Comparison of ENCODE assay signal across 24 mouse cellular contexts in genomic region chr8:117027601-117028000, GRCm38 (mm10). TPM values are rescaled to one million over a fixed set of nuclear protein-coding genes. Genes with fewer than 3 reads are reported as not detected.
DNase-seq lines count a peak whose midpoint lies in the region; ATAC-seq lines count a peak whose summit lies in the region.
"Had no signal": no experiment of that assay in that cellular context is flagged by ENCODE, and none has a peak within 500 bp of the region (broad histone marks: within the 10 kb centered on the region; RNA-seq: fewer than 3 reads in every experiment).

No protein-coding gene starts in this region.

- H3K4me3 ChIP-seq in midbrain, embryonic 11.5 days (ENCODE audit: low read depth, low read length), result no peak overlapping the region
- H3K4me3 ChIP-seq in midbrain, embryonic 14.5 days (replicated peaks; ENCODE audit: low read depth, low read length), result no peak overlapping the region
- H3K4me3 ChIP-seq: embryonic facial prominence, embryonic 10.5 days; embryonic facial prominence, embryonic 12.5 days; forebrain, embryonic 13.5 days; forebrain, embryonic 15.5 days had no signal

- no peaks in the 10 kb centered on the region for H3K36me3 ChIP-seq in midbrain, embryonic 11.5 days (ENCODE audit: control insufficient read depth, insufficient read depth, low read length)
- H3K36me3 ChIP-seq in midbrain, embryonic 14.5 days (ENCODE audit: control insufficient read depth, insufficient read depth, low read length), result no peaks in the 10 kb centered on the region
- H3K36me3 ChIP-seq: embryonic facial prominence, embryonic 10.5 days; embryonic facial prominence, embryonic 12.5 days; forebrain, embryonic 15.5 days; G1E had no signal

- no peaks in the 10 kb centered on the region for H3K9me3 ChIP-seq in midbrain, embryonic 11.5 days (ENCODE audit: control insufficient read depth, low read length)
- no peaks in the 10 kb centered on the region for H3K9me3 ChIP-seq in midbrain, embryonic 14.5 days (ENCODE audit: control insufficient read depth, low read length)
- H3K9me3 ChIP-seq: embryonic facial prominence, embryonic 10.5 days; embryonic facial prominence, embryonic 12.5 days; forebrain, embryonic 13.5 days; forebrain, embryonic 15.5 days had no signal

- H3K27me3 ChIP-seq in midbrain, embryonic 11.5 days (ENCODE audit: control insufficient read depth, insufficient read depth, low read length), result no peaks in the 10 kb centered on the region
- H3K27me3 ChIP-seq in midbrain, embryonic 14.5 days (ENCODE audit: control insufficient read depth, insufficient read depth, low read length), result no peaks in the 10 kb centered on the region
- H3K27me3 ChIP-seq: embryonic facial prominence, embryonic 12.5 days; forebrain, embryonic 13.5 days; forebrain, embryonic 15.5 days had no signal

- no peaks in the 10 kb centered on the region for H3K4me1 ChIP-seq in midbrain, embryonic 11.5 days (ENCODE audit: control insufficient read depth, insufficient read depth, low read length)
- H3K4me1 ChIP-seq in midbrain, embryonic 14.5 days (ENCODE audit: control insufficient read depth, insufficient read depth, low read length), result no peaks in the 10 kb centered on the region
- H3K4me1 ChIP-seq: embryonic facial prominence, embryonic 12.5 days; forebrain, embryonic 13.5 days; forebrain, embryonic 15.5 days had no signal

- H3K4me2 ChIP-seq in midbrain, embryonic 11.5 days, result no peak overlapping the region
- H3K4me2 ChIP-seq in midbrain, embryonic 14.5 days (ENCODE audit: low read length), result no peak overlapping the region
- H3K4me2 ChIP-seq: embryonic facial prominence, embryonic 12.5 days; forebrain, embryonic 13.5 days; forebrain, embryonic 15.5 days had no signal

- DNase-seq in adrenal gland, adult (ENCODE audit: inconsistent age in 2 of 2, low spot score in 1 of 2), result peak; percentile 49 to 79
- DNase-seq in adrenal gland, adult 18-20 months (ENCODE audit: low spot score in 2 of 2), result no peak
- peak; percentile 27 for DNase-seq in adrenal gland, adult 8-10 months
- DNase-seq in adrenal gland, postnatal 4 days (ENCODE audit: low spot score in 2 of 2), result no peak
- peak; percentile 56 for DNase-seq in midbrain, embryonic 11.5 days (ENCODE audit: low spot score, missing footprints)
- no peak for DNase-seq in midbrain, embryonic 14.5 days
- peak; percentile 34 to 40 for DNase-seq in adrenal gland, postnatal 36 days
- DNase-seq: B cell, adult 2 months; cerebellum, adult 11 months; cerebellum, adult 2 months; cerebellum, adult 9-10 months; cerebellum, postnatal 10 days; cerebellum, postnatal 25 days; forebrain, postnatal 0 days had no signal

- H3K27ac ChIP-seq in midbrain, embryonic 11.5 days (ENCODE audit: low read depth, low read length), result no peak overlapping the region
- no peak overlapping the region for H3K27ac ChIP-seq in midbrain, embryonic 14.5 days (replicated peaks; ENCODE audit: low read depth, low read length)
- H3K27ac ChIP-seq: embryonic facial prominence, embryonic 10.5 days; embryonic facial prominence, embryonic 12.5 days; forebrain, embryonic 13.5 days; forebrain, embryonic 15.5 days had no signal

- 84% methylated on average over 5 of the region's 5 CpGs for WGBS in midbrain, embryonic 11.5 days
- 89% methylated on average over 5 of the region's 5 CpGs for WGBS in midbrain, embryonic 14.5 days

- no peak for ATAC-seq in midbrain, embryonic 11.5 days (ENCODE audit: low FRiP score)
- no peak for ATAC-seq in midbrain, embryonic 14.5 days (ENCODE audit: low FRiP score, low TSS enrichment)
- ATAC-seq: activated CD4-positive, CD25-positive, alpha-beta regulatory T cell, adult 4 months; CD4-positive, CD25-positive, alpha-beta regulatory T cell, adult 4 months; forebrain, embryonic 13.5 days; forebrain, embryonic 15.5 days; forebrain, postnatal 0 days; Patski had no signal

- no peak overlapping the region for H3K9ac ChIP-seq in midbrain, embryonic 11.5 days (ENCODE audit: low read length)
- no peak overlapping the region for H3K9ac ChIP-seq in midbrain, embryonic 14.5 days (replicated peaks; ENCODE audit: low read length)
- H3K9ac ChIP-seq: embryonic facial prominence, embryonic 12.5 days; forebrain, embryonic 13.5 days; forebrain, embryonic 15.5 days; forebrain, postnatal 0 days had no signal

RNA-seq across cellular contexts. Expression of gene Gcsh, which starts 34.3 kb away (rescaled TPM):
- 100 to 1,000 TPM; 140 to 168 TPM for total RNA-seq in adrenal gland, adult 18-20 months (2021)
- 100 to 1,000 TPM; 142 to 228 (median 186) TPM for total RNA-seq in adrenal gland, adult 8-10 months (2022)
- total RNA-seq in adrenal gland, postnatal 4 days (2021), result 10 to 100 TPM; 93.6 to 96.6 TPM
- 146 and 158 TPM in 2 replicates for polyA plus RNA-seq in midbrain, embryonic 11.5 days (2014; fragmentation: Nextera tagmentation; extraction: Ambion mirVana)
- polyA plus RNA-seq in midbrain, embryonic 14.5 days (2014; fragmentation: Nextera tagmentation; extraction: Ambion mirVana), result 82.2 and 87.5 TPM in 2 replicates
- total RNA-seq in adrenal gland, postnatal 36 days (2021), result 100 to 1,000 TPM; 125 to 176 TPM

RNA-seq across cellular contexts. Expression of gene 1700030J22Rik, which starts 48.8 kb away (rescaled TPM):
- 1 to 10 TPM; 1.4 to 1.5 TPM for total RNA-seq in adrenal gland, adult 18-20 months (2021)
- total RNA-seq in adrenal gland, adult 8-10 months (2022), result 1 to 10 TPM; 1.8 to 2.4 (median 2.1) TPM
- total RNA-seq in adrenal gland, postnatal 4 days (2021), result 1 to 10 TPM in 1 of 2 experiments, under 1 TPM in 1; 0.96 to 1.5 TPM
- 2.7 and 3.8 TPM in 2 replicates for polyA plus RNA-seq in midbrain, embryonic 11.5 days (2014; fragmentation: Nextera tagmentation; extraction: Ambion mirVana)
- 5.6 and 6.3 TPM in 2 replicates for polyA plus RNA-seq in midbrain, embryonic 14.5 days (2014; fragmentation: Nextera tagmentation; extraction: Ambion mirVana)
- 1 to 10 TPM; 1.2 to 2.7 TPM for total RNA-seq in adrenal gland, postnatal 36 days (2021)
- polyA plus RNA-seq: activated CD4-positive, CD25-positive, alpha-beta regulatory T cell, adult 4 months; CD4-positive, CD25-positive, alpha-beta regulatory T cell, adult 4 months had no signal

RNA-seq across cellular contexts. Expression of gene Pkd1l2, which starts 54.6 kb away (rescaled TPM):
- total RNA-seq in adrenal gland, adult 18-20 months (2021), result 1 to 10 TPM; 1.0 to 2.9 TPM
- 1 to 10 TPM; 2.2 to 4.7 (median 3.2) TPM for total RNA-seq in adrenal gland, adult 8-10 months (2022)
- total RNA-seq in adrenal gland, postnatal 4 days (2021), result 1 to 10 TPM; 1.5 to 3.1 TPM
- polyA plus RNA-seq in midbrain, embryonic 11.5 days (2014; fragmentation: Nextera tagmentation; extraction: Ambion mirVana), result not detected in 2 replicates
- polyA plus RNA-seq in midbrain, embryonic 14.5 days (2014; fragmentation: Nextera tagmentation; extraction: Ambion mirVana), result 0.12 TPM in 1 of 2 replicates, not detected in the other
- 1 to 10 TPM; 1.3 to 3.7 TPM for total RNA-seq in adrenal gland, postnatal 36 days (2021)
- total RNA-seq: CH12.LX; forebrain, postnatal 0 days had no signal
- polyA plus RNA-seq: CD4-positive, CD25-positive, alpha-beta regulatory T cell, adult 4 months; embryonic facial prominence, embryonic 10.5 days; embryonic facial prominence, embryonic 12.5 days; forebrain, embryonic 11.5 days; forebrain, embryonic 13.5 days; forebrain, embryonic 15.5 days; Patski had no signal

Comparison
In these comparisons a context has a peak if more than half of its experiments do, and no peak if none do; other contexts are left out.
1. DNase-seq: peak in adrenal gland, adult (2 of 2), adrenal gland, adult 8-10 months (single experiment), midbrain, embryonic 11.5 days (single experiment) and adrenal gland, postnatal 36 days (2 of 2); none in adrenal gland, adult 18-20 months (0 of 2), adrenal gland, postnatal 4 days (0 of 2) and midbrain, embryonic 14.5 days (single experiment).